Mouse (Mus musculus): ENCODE measurements at regions not wholly inside any gene's neighbourhood (a gene's known extent, or its start where the extent isn't known, plus 50 kb on each side); places are given as distances from the start of the nearest gene placed in this dataset.

GRCm38 (mm10) chr10:10205805-10206520 is 266.2 kb downstream of the Adgb start:
- Histone ChIP-seq H3K27me3 (replicated peaks) (no peaks in the 10 kb centered on the region), H3K4me3 (replicated peaks in 1 of 3; ENCODE audit: low read depth in 2 of 3, low read length in 2 of 3, poor library complexity in 1 of 3) (no peak overlapping the region), H3K9me3 (replicated peaks; ENCODE audit: low read length) (no peaks in the 10 kb centered on the region), H3K9ac (ENCODE audit: insufficient read depth, low read depth) (no peak overlapping the region), H3K36me3 (replicated peaks in 1 of 2; ENCODE audit: control insufficient read depth in 1 of 2, insufficient read depth in 1 of 2, low read length in 1 of 2) (no peaks in the 10 kb centered on the region), H3K27ac (ENCODE audit: insufficient read depth, low read depth) (no peak overlapping the region), H3K4me1 (ENCODE audit: control insufficient read depth in 1 of 2, insufficient read depth in 2 of 2) (peaks cover 0 to 6% of the 10 kb centered on the region in 2 experiments; a peak in 1 of 4 replicates), H3K79me2 (replicated peaks; ENCODE audit: control insufficient read depth, extremely low read depth, insufficient read depth, poor library complexity, severe bottlenecking) (no peaks in the 10 kb centered on the region), H3K4me2 (ENCODE audit: insufficient read depth, low read depth, poor library complexity, severe bottlenecking) (no peak overlapping the region)
- no peak for DNase-seq (ENCODE audit: extremely low read depth)
- in situ Hi-C loops (cut with MboI; ENCODE audit: low pct_ligation_motif_present, low pct_unique_long_range_greater_than_20kb, low sequenced_read_pairs) (no loop called here), dilution Hi-C loops (cut with MboI; ENCODE audit: extremely low pct_ligation_motif_present, extremely low pct_unique_long_range_greater_than_20kb, low sequenced_read_pairs) (no loop called here)
- no peak for TF ChIP-seq JUND (conservative IDR thresholded peaks at IDR 0.05; ENCODE audit: low read depth, low read length)
- no peak for TF ChIP-seq ETS1 (conservative IDR thresholded peaks at IDR 0.05; ENCODE audit: low read depth, low read length)
- TF ChIP-seq MXI1 (IDR thresholded peaks at IDR 0.05; ENCODE audit: low read depth, low read length), result no peak
- no peak for TF ChIP-seq POLR2A (IDR thresholded peaks at IDR 0.05; ENCODE audit: low read depth, low read length)
- no peak for TF ChIP-seq E2F4 (IDR thresholded peaks at IDR 0.05; ENCODE audit: insufficient replicate concordance, low read depth, low read length)
- no peak for TF ChIP-seq MAFK (IDR thresholded peaks at IDR 0.05; ENCODE audit: insufficient replicate concordance, low read length)
- TF ChIP-seq ZNF384 (IDR thresholded peaks at IDR 0.05; ENCODE audit: low read depth, low read length), result no peak
- TF ChIP-seq RAD21 (IDR thresholded peaks at IDR 0.05; ENCODE audit: low read depth, low read length), result no peak
- TF ChIP-seq HCFC1 (IDR thresholded peaks at IDR 0.05; ENCODE audit: low read depth, low read length), result no peak
- no peak for TF ChIP-seq USF1 (IDR thresholded peaks at IDR 0.05; ENCODE audit: low read depth, low read length)
- TF ChIP-seq PAX5 (IDR thresholded peaks at IDR 0.05; ENCODE audit: low read length), result no peak
- no peak for TF ChIP-seq MAZ (IDR thresholded peaks at IDR 0.05; ENCODE audit: low read depth, low read length)
- no peak for TF ChIP-seq CHD1 (IDR thresholded peaks at IDR 0.05; ENCODE audit: low read depth, low read length)
- TF ChIP-seq UBTF (IDR thresholded peaks at IDR 0.05; ENCODE audit: low read depth, low read length), result no peak
- no peak for TF ChIP-seq NRF1 (IDR thresholded peaks at IDR 0.05; ENCODE audit: low read depth, low read length)
- no peak for TF ChIP-seq CTCF (conservative IDR thresholded peaks at IDR 0.05 in 1 of 2, IDR thresholded peaks at IDR 0.05 in 1 of 2; ENCODE audit: low read depth in 2 of 2, low read length in 2 of 2)

GRCm38 (mm10) chr10:10203982-10204381 is 268.1 kb downstream of the Adgb start:
- in situ Hi-C loops (cut with MboI; ENCODE audit: low pct_ligation_motif_present, low pct_unique_long_range_greater_than_20kb, low sequenced_read_pairs), result no loop called here
- H3K9ac ChIP-seq (ENCODE audit: insufficient read depth, low read depth), result no peak overlapping the region
- H3K79me2 ChIP-seq (replicated peaks; ENCODE audit: control insufficient read depth, extremely low read depth, insufficient read depth, poor library complexity, severe bottlenecking), result no peaks in the 10 kb centered on the region
- H3K36me3 ChIP-seq (replicated peaks in 1 of 2; ENCODE audit: control insufficient read depth in 1 of 2, insufficient read depth in 1 of 2, low read length in 1 of 2), result no peaks in the 10 kb centered on the region
- H3K4me1 ChIP-seq (ENCODE audit: control insufficient read depth in 1 of 2, insufficient read depth in 2 of 2), result peaks cover 0 to 6% of the 10 kb centered on the region in 2 experiments; a peak in 1 of 4 replicates
- no peak overlapping the region for H3K27ac ChIP-seq (ENCODE audit: insufficient read depth, low read depth)
- H3K27me3 ChIP-seq (replicated peaks), result no peaks in the 10 kb centered on the region
- H3K9me3 ChIP-seq (replicated peaks; ENCODE audit: low read length), result no peaks in the 10 kb centered on the region
- dilution Hi-C loops (cut with MboI; ENCODE audit: extremely low pct_ligation_motif_present, extremely low pct_unique_long_range_greater_than_20kb, low sequenced_read_pairs), result no loop called here
- TF ChIP-seq RCOR1 (conservative IDR thresholded peaks at IDR 0.05; ENCODE audit: low read depth, low read length) (no peak), USF1 (IDR thresholded peaks at IDR 0.05; ENCODE audit: low read depth, low read length) (no peak), MAX (IDR thresholded peaks at IDR 0.05; ENCODE audit: low read length) (no peak), ZC3H11A (IDR thresholded peaks at IDR 0.05; ENCODE audit: low read depth, low read length) (no peak), TCF12 (IDR thresholded peaks at IDR 0.05; ENCODE audit: low read depth, low read length) (no peak), ZNF384 (IDR thresholded peaks at IDR 0.05; ENCODE audit: low read depth, low read length) (no peak)
- no peak overlapping the region for H3K4me3 ChIP-seq (replicated peaks in 1 of 3; ENCODE audit: low read depth in 2 of 3, low read length in 2 of 3, poor library complexity in 1 of 3)
- H3K4me2 ChIP-seq (ENCODE audit: insufficient read depth, low read depth, poor library complexity, severe bottlenecking), result no peak overlapping the region
- no peak for DNase-seq (ENCODE audit: extremely low read depth)
